Mouse (Mus musculus) heart, postnatal 4 days (tissue): ENCODE measurements at regions not wholly inside any gene's neighbourhood (a gene's known extent, or its start where the extent isn't known, plus 50 kb on each side); places are given as distances from the start of the nearest gene placed in this dataset.

Source experiments
- DNase-seq: peaks from one replicate; pipeline ENCODE4 v3.0.0; 2021

GRCm38 (mm10) chr13:37290636-37291035, 54.4 kb upstream of the Ly86 start:
- DNase-seq = no peak

- DNase-seq = no peak
Observed at GRCm38 (mm10) chr13:37288993-37289392, 56.0 kb upstream of the Ly86 start.

GRCm38 (mm10) chr13:37282515-37282914, 62.5 kb upstream of the Ly86 start:
- peak; percentile 12 for DNase-seq

GRCm38 (mm10) chr13:37279078-37279789, 65.8 kb upstream of the Ly86 start:
- DNase-seq = no peak

- DNase-seq = no peak
Observed at GRCm38 (mm10) chr13:37249581-37250461, 95.2 kb upstream of the Ly86 start.

- DNase-seq = no peak
Observed at GRCm38 (mm10) chr13:37248741-37249140, 96.3 kb upstream of the Ly86 start.

- DNase-seq = no peak
Observed at GRCm38 (mm10) chr13:37240048-37240447, 105.0 kb upstream of the Ly86 start.

GRCm38 (mm10) chr13:37237285-37237684, 107.7 kb upstream of the Ly86 start:
- DNase-seq = no peak

GRCm38 (mm10) chr13:37225834-37226233, 119.2 kb upstream of the Ly86 start:
- no peak for DNase-seq

- peak; percentile 6 for DNase-seq
Observed at GRCm38 (mm10) chr13:37220436-37220835, 124.6 kb upstream of the Ly86 start.

- DNase-seq = no peak
Observed at GRCm38 (mm10) chr13:37218596-37218995, 126.4 kb upstream of the Ly86 start.

GRCm38 (mm10) chr13:37214590-37215282, 130.3 kb upstream of the Ly86 start:
- no peak for DNase-seq

- DNase-seq = no peak
Observed at GRCm38 (mm10) chr13:37197136-37197535, 147.1 kb upstream of the F13a1 start.

GRCm38 (mm10) chr13:37195857-37196256, 145.8 kb upstream of the F13a1 start:
- no peak for DNase-seq

- DNase-seq = no peak
Observed at GRCm38 (mm10) chr13:37181169-37181787, 131.2 kb upstream of the F13a1 start.

- DNase-seq = no peak
Observed at GRCm38 (mm10) chr13:37176526-37176925, 126.5 kb upstream of the F13a1 start.

GRCm38 (mm10) chr13:37175997-37176396, 126.0 kb upstream of the F13a1 start:
- no peak for DNase-seq

GRCm38 (mm10) chr13:37158831-37159522, 108.9 kb upstream of the F13a1 start:
- no peak for DNase-seq

- DNase-seq = no peak
Observed at GRCm38 (mm10) chr13:37157808-37158207, 107.8 kb upstream of the F13a1 start.

GRCm38 (mm10) chr13:37151835-37152516, 101.9 kb upstream of the F13a1 start:
- no peak for DNase-seq

- DNase-seq = no peak
Observed at GRCm38 (mm10) chr13:37149961-37150360, 99.9 kb upstream of the F13a1 start.
